In genomic region chr1:58586171-58586997, GRCm38 (mm10) we compare ENCODE assay signal across 8 mouse cellular contexts. TPM values are rescaled to one million over a fixed set of nuclear protein-coding genes. Genes with fewer than 3 reads are reported as not detected.
DNase-seq lines count a peak whose midpoint lies in the region; ATAC-seq lines count a peak whose summit lies in the region.

Gene Fam126b (minus strand): TSS chr1:58586323.
Gene Ndufb3 (plus strand): TSS chr1:58586384.

- peak; percentile 99 for ATAC-seq in common myeloid progenitor, adult 5-6 weeks (replicated peaks; ENCODE audit: low read depth, poor library complexity, severe bottlenecking)
- ATAC-seq in megakaryocyte progenitor cell, adult 5-6 weeks (replicated peaks; ENCODE audit: poor library complexity) = peak; percentile 100

- peak; percentile 94 for DNase-seq in ZHBTc4 (ENCODE audit: low read depth, low spot score)
- DNase-seq in gastrocnemius, adult 8-10 months (ENCODE audit: low spot score in 2 of 2) = peak; percentile 75 to 88
- peak; percentile 96 for DNase-seq in induced T-regulatory cell, adult 2 months (ENCODE audit: low read depth)
- DNase-seq in left cerebral cortex, adult 9 months (ENCODE audit: low spot score in 2 of 2) = peak; percentile 76 to 92
- peak; percentile 87 for DNase-seq in right cerebral cortex, postnatal 14 days
- DNase-seq in urinary bladder, postnatal 36 days (ENCODE audit: low spot score in 2 of 2) = peak; percentile 77 to 88

RNA-seq across cellular contexts. Expression of gene Fam126b, which starts in this region (rescaled TPM):
- total RNA-seq in common myeloid progenitor, adult 5-6 weeks (2017) = 13.1 and 13.9 TPM in 2 replicates
- 10 to 100 TPM in 2 of 4 experiments, 1 to 10 TPM in 2; 6.9 to 11.5 (median 8.8) TPM for total RNA-seq in gastrocnemius, adult 8-10 months (2022)
- total RNA-seq in megakaryocyte progenitor cell, adult 5-6 weeks (2015) = 16.1 and 17.1 TPM in 2 replicates
- total RNA-seq in megakaryocyte progenitor cell, adult 5-6 weeks (2017) = 19.8 and 32.5 TPM in 2 replicates

RNA-seq across cellular contexts. Expression of gene Ndufb3, which starts in this region (rescaled TPM):
- total RNA-seq in common myeloid progenitor, adult 5-6 weeks (2017) = 84.0 and 90.8 TPM in 2 replicates
- total RNA-seq in gastrocnemius, adult 8-10 months (2022) = 100 to 1,000 TPM; 138 to 174 (median 156) TPM
- total RNA-seq in megakaryocyte progenitor cell, adult 5-6 weeks (2015) = 135 and 167 TPM in 2 replicates
- 94.5 and 99.4 TPM in 2 replicates for total RNA-seq in megakaryocyte progenitor cell, adult 5-6 weeks (2017)

Comparison
In these comparisons a context has a peak if more than half of its experiments do, and no peak if none do; other contexts are left out.
1. Peak in every context shown above with its lines: DNase-seq and ATAC-seq.